Mouse (Mus musculus): ENCODE results near the gene Dgkg.

The Dgkg gene

GRCm38 (mm10) chr16:22549346-22549745, 107.7 kb downstream of the Dgkg start:
- intact Hi-C loops (cut with DNase I) = no loop called here

- intact Hi-C loops (cut with DNase I) = no loop called here
Measured at GRCm38 (mm10) chr16:22548167-22549080, 108.6 kb downstream of the Dgkg start.

- intact Hi-C loops (cut with DNase I) = loop anchor here (2.0 kb wide), 1 partner anchor 107 kb away; no protein-coding TSS in a partner anchor
Measured at GRCm38 (mm10) chr16:22547741-22548140, 109.3 kb downstream of the Dgkg start.

GRCm38 (mm10) chr16:22545799-22546198, 111.2 kb downstream of the Dgkg start:
- intact Hi-C loops (cut with DNase I) = loop anchor here (2.0 kb wide), 1 partner anchor 105 kb away; no protein-coding TSS in a partner anchor

GRCm38 (mm10) chr16:22545016-22545561, 111.9 kb downstream of the Dgkg start:
- intact Hi-C loops (cut with DNase I) = no loop called here

- intact Hi-C loops (cut with DNase I) = no loop called here
Measured at GRCm38 (mm10) chr16:22542691-22543141, 114.3 kb downstream of the Dgkg start.

- intact Hi-C loops (cut with DNase I) = no loop called here
Measured at GRCm38 (mm10) chr16:22539275-22539674, 117.7 kb downstream of the Dgkg start.

- intact Hi-C loops (cut with DNase I) = no loop called here
Measured at GRCm38 (mm10) chr16:22536581-22537160, 120.3 kb downstream of the Dgkg start.

GRCm38 (mm10) chr16:22533087-22533486, 123.9 kb downstream of the Dgkg start:
- intact Hi-C loops (cut with DNase I) = no loop called here

GRCm38 (mm10) chr16:22531834-22532233, 125.2 kb downstream of the Dgkg start:
- intact Hi-C loops (cut with DNase I) = no loop called here

- intact Hi-C loops (cut with DNase I) = no loop called here
Measured at GRCm38 (mm10) chr16:22531041-22531440, 126.0 kb downstream of the Dgkg start.

- intact Hi-C loops (cut with DNase I) = no loop called here
Measured at GRCm38 (mm10) chr16:22527499-22527939, 129.5 kb downstream of the Dgkg start.

- intact Hi-C loops (cut with DNase I) = no loop called here
Measured at GRCm38 (mm10) chr16:22526386-22526785, 130.6 kb downstream of the Dgkg start.

- intact Hi-C loops (cut with DNase I) = no loop called here
Measured at GRCm38 (mm10) chr16:22517431-22518384, 139.3 kb downstream of the Dgkg start.

- intact Hi-C loops (cut with DNase I) = no loop called here
Measured at GRCm38 (mm10) chr16:22515476-22515875, 141.5 kb downstream of the Dgkg start.

GRCm38 (mm10) chr16:22510861-22511637, 146.0 kb downstream of the Dgkg start:
- intact Hi-C loops (cut with DNase I) = no loop called here

- intact Hi-C loops (cut with DNase I) = no loop called here
Measured at GRCm38 (mm10) chr16:22508936-22509563, 148.0 kb downstream of the Dgkg start.

- intact Hi-C loops (cut with DNase I) = no loop called here
Measured at GRCm38 (mm10) chr16:22505656-22506055, 151.4 kb downstream of the Dgkg start.

GRCm38 (mm10) chr16:22504851-22505250, 152.2 kb downstream of the Dgkg start:
- intact Hi-C loops (cut with DNase I) = no loop called here

- intact Hi-C loops (cut with DNase I) = no loop called here
Measured at GRCm38 (mm10) chr16:22504049-22504448, 153.0 kb downstream of the Dgkg start.
